Mouse (Mus musculus): ENCODE measurements around the gene Lsamp.

The Lsamp gene

GRCm38 (mm10) chr16:42121788-42122187, 2137.6 kb downstream of the Lsamp start:
- DNase-seq = no peak

DNA sequence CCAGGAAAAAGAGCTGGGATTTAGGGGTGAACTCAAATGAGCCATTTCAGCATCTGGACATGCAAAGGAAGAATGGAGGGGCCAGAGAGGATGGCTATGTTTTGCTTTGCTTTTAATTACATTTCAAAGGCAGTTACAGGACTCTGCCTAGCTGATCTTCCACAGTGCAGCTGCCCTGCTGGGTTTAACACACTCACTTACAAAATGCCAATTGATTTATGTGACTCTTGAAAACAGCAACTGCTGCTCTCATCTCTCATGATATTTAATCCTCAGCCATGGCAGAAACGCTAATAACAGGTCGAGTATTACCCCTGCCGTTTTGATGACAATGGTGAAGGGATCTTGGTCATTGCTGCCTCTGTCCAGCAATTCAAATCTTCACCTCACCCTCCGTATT, 2139.7 kb downstream of the Lsamp start:
- DNase-seq = no peak

DNA sequence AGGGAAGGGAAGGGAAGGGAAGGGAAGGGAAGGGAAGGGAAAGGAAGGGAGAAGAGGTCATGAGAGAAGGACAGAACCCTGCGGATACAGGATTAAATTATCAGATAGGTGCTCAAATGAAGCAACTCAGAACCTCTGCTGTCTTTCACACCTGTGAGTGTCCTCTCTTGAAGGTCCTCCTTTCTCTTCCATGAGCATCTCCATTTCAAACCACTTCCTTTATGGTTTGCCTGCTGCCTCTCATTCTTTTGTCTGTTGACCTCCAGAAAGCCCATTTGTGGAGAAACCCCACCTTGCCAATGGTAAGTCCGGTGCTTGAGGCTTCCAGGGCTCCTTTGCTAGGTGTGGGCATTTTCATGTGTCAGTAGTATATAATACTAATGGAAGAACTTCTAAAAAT, 2141.9 kb downstream of the Lsamp start:
- DNase-seq = no peak

GRCm38 (mm10) chr16:42147164-42147563, 2163.0 kb downstream of the Lsamp start:
- DNase-seq = no peak

GRCm38 (mm10) chr16:42149216-42149942, 2165.2 kb downstream of the Lsamp start:
- DNase-seq = no peak

- no peak for DNase-seq
These were observed 2168.5 kb downstream of the Lsamp start for GRCm38 (mm10) chr16:42152640-42153039.

GRCm38 (mm10) chr16:42157816-42158215, 2173.7 kb downstream of the Lsamp start:
- no peak for DNase-seq

GRCm38 (mm10) chr16:42164941-42165340, 2180.8 kb downstream of the Lsamp start:
- peak; percentile 63 for DNase-seq

DNA sequence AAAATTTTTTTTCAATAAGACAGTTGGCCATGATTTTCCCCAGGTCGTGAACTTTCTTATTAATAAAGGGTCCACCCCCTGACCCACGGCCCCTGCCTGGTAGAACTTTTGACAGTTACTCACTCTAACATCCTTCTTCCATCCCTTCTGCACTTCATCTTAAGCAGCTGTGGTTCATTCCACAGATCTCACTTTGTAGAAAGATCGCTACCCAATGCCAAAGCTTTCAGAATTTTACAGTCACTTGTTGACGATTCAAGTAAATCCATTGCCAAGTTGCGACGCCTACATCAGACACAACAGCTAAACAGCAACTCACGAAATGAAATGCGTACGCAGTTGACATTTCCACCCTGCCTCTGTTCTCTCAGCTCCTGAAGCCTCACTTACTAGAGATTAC, 2184.1 kb downstream of the Lsamp start:
- DNase-seq = no peak

DNA sequence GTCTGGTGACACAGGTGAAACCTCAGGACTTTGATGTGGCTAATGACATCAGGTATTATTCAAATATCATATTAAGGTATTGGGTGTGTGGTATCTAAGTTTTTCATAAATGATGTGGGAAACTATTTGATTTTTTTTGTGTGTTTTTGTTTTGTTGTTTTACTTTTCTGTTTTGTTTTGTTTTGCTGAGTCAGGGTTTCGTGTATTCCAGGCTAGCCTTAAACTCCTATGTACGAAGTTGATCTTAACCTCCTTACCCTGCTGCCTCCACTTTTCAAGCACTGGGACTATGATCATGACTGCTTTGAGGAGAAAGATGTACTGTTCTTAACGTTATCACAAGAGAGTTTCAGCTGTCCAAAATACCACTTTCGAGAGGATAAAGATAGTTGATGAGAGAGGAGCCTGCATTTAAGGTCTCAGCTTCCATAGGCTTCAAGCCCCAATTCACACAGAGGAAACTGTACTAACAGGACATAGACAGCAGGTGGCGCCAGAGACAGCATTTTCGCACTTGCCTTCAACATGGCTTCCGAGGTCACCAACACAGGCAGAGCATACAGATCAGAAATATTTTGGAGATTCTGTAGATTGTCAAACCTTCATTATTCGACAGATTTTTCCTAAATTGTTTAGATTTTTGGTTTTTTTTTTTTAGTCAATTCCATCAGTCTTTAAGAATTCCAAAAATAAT, 2185.4 kb downstream of the Lsamp start:
- peak; percentile 38 for DNase-seq

- DNase-seq = peak; percentile 11
These were observed 2188.3 kb downstream of the Lsamp start for GRCm38 (mm10) chr16:42172476-42172875.

DNA sequence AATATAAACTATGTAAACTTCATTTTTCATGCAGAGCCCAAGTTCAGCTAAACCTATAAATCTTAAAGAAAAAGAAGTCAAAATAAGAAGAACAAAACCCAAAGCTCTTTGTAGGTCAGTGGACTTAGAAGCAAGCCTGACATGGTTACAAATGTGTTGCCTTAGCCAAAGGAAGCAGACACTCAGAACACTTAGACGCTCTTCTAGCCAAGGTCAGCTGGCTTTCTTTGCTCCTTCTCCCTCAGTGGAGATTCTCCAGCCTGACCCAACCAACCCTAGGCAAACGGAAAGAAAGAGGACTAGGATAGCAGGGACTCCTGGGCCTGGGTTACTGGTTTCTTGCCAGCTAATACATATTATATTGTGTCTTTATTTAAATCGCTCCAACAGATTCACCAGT, 2194.7 kb downstream of the Lsamp start:
- DNase-seq = no peak

DNA sequence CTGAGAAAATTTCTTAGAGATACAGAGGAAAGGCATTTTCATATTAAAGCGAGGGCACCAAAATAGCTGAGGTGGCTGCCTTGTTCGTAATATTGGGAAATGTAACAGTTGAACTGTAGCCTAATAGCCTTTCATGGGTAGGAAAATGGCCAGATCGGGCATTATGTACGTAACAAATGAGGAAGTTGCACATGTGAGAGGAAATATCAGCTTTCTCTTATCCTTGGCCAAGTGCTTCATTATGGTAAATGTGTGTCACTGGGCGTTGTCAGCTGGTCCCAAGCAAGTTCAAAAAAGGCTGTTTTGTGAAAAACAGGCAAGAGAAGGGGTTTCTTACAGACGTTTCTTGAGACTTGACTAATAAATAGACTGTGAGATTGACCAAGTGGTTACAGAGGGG, 2195.9 kb downstream of the Lsamp start:
- no peak for DNase-seq

- no peak for DNase-seq
These were observed 2196.3 kb downstream of the Lsamp start for GRCm38 (mm10) chr16:42180473-42180872.

DNA sequence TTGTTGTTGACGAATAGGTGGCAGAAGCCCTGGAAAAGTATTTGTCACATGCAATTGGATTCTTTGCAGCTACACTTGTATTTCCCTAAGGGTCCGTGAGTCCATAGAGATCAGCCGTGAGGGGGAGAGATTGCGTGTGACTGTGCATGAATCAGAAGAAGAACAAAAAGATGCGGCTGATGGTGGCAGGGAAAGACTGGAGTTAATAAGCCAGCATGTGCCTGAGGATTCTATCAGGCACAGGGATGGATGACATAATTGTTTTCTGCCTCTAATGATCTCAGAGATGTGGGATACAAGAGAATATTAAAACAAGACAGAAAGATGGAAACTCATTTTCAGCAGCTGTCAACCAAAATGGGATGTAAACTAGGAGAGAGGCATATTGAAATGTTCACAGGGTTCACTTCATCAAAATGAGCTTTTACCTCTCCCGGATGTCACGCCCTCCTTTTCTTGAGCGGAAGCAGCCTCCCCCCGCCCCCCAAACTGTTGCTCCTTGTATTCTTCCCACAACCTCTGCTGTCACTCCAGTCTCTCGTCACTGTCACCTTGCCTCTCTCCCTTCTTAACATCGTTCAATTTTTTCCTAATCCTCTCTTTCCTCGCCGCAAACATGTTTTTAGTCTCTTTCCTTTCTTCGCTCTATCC, 2205.4 kb downstream of the Lsamp start:
- DNase-seq = no peak

GRCm38 (mm10) chr16:42190114-42191045, 2206.2 kb downstream of the Lsamp start:
- DNase-seq = peak; percentile 76

Data from kidney, adult 11 months (tissue).